Mouse (Mus musculus) heart, adult 10 weeks (tissue): ENCODE measurements around the gene Il1rapl2. TPM values are rescaled to one million over a fixed set of nuclear protein-coding genes. Genes with fewer than 3 reads are reported as not detected.

Source experiments
- polyA plus RNA-seq: library from polyadenylated mRNA; stranded (reverse); fragments of 350-450 nt; fragmentation: Illumina TruSeq; extraction: RNeasy Lipid Tissue Mini Kit (QIAGEN cat#74804); gene quantifications from one replicate; pipeline ENCODE4 v1.2.3, GENCODE M21; 2014; ENCODE audit warnings: low read depth, low replicate concordance

Il1rapl2 gene
- polyA plus RNA-seq, result not detected

DNA sequence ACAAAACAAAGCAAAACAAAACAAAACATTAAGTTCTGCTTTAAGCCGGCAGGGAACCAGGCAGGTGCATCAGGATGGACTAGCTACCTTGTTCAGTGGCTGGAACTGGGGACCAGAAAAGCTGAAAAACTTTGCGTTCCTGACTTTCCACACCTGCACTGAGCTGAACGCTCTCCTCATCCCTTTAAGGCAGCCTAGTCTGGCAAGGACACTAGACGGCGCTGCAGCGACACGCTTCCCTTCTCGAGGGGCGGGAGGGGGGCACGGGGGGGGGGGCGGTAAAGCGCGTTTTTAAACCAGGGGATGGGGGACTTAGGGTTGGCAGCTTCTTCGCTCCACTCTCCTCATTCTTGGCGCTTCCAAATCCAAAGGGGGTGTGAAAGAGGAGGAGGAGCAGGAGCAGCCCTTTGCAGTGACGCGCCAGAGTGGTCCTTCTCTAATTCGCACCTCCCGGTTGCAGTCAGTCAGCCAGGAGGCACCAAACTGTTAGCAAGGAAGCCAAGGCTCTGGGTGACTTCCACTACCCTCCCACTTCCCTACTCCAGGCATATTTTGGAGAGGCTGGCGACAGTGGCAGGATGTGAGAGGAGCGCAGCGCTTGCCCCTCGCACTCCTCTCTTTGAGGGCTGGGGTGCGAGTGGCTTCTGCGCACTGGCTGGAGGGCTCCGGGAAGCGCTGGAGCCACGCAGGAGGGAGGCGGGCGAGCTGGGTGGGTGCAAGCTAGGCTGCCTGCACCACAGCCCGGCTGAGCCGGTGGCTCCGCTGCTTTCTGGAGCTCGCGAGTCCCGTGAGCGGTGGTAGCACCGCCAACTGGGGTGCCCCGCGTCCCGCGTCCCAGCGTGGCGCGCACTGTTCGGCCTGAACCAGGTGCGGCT is at the start of gene Il1rapl2:
Il1rapl2 (plus strand) TSS at position 288 of the 875 bp plus-strand sequence.

GRCm38 (mm10) chrX:138209480-138209879 is 639.1 kb downstream of the Il1rapl2 start, which contains the start of gene Tex13a:
Gene Tex13a (minus strand): TSS chrX:138209580.

